Mouse (Mus musculus): ENCODE measurements around the gene Cfdp1. TPM values are rescaled to one million over a fixed set of nuclear protein-coding genes. Genes with fewer than 3 reads are reported as not detected.

The Cfdp1 gene
- polyA plus RNA-seq, 1 experiment from 2014 or later, result 173 TPM

DNA sequence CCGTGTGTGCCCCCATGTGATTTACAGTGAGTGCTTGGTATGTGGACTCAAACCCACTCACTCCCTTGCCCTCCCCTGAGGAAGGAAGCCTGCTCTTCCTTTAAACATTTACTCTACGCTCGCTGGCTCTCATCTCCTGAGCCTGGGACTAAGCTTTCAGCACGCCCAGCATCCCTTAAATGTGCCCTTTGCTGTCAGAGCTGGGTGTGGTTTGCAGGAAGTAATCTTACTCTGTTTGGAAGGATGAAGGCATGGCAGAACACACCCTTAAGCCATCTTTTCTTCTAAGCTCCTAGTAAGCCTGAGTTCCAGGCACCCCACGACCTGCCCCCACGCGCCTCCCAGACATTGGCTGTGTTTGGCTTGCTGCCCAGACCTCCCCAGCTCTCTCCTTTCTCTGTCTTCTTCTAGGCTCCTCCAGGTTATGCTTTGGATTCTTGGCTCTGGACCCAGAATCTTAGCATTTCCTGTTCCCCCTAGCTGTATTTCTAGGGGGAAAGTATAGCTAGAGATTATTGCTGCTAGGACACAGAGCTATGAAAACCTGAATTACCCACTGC lies 34.1 kb upstream of the Cfdp1 start:
- H3K4me2 ChIP-seq, result no peak overlapping the region
- H3K27ac ChIP-seq (ENCODE audit: low read depth, low read length), result no peak overlapping the region
- peaks cover 42% of the 10 kb centered on the region for H3K27me3 ChIP-seq (ENCODE audit: control insufficient read depth, insufficient read depth, low read length)
- peaks cover 7% of the 10 kb centered on the region; the same call in 1 of the 2 replicates for H3K4me1 ChIP-seq (ENCODE audit: control insufficient read depth, insufficient read depth, low read length)
- H3K9ac ChIP-seq (ENCODE audit: low read depth, low read length), result no peak overlapping the region
- ATAC-seq (replicated peaks; ENCODE audit: insufficient number of reproducible peaks, low FRiP score, low TSS enrichment), result no peak
- no peak overlapping the region for H3K4me3 ChIP-seq (ENCODE audit: low read depth, low read length)
- H3K9me3 ChIP-seq (replicated peaks; ENCODE audit: control insufficient read depth, low read length), result no peaks in the 10 kb centered on the region
- H3K36me3 ChIP-seq (ENCODE audit: control insufficient read depth, insufficient read depth, low read length), result no peaks in the 10 kb centered on the region
- WGBS (ENCODE audit: insufficient replicate concordance), result 38% methylated on average over 7 of the region's 7 CpGs

GRCm38 (mm10) chr8:111887479-111887878 lies 33.4 kb upstream of the Cfdp1 start:
- no peaks in the 10 kb centered on the region for H3K9me3 ChIP-seq (replicated peaks; ENCODE audit: control insufficient read depth, low read length)
- H3K27me3 ChIP-seq (ENCODE audit: control insufficient read depth, insufficient read depth, low read length), result peaks cover 42% of the 10 kb centered on the region
- H3K27ac ChIP-seq (ENCODE audit: low read depth, low read length), result no peak overlapping the region
- no peak overlapping the region for H3K4me3 ChIP-seq (ENCODE audit: low read depth, low read length)
- no peak overlapping the region for H3K4me2 ChIP-seq
- H3K36me3 ChIP-seq (ENCODE audit: control insufficient read depth, insufficient read depth, low read length), result no peaks in the 10 kb centered on the region
- H3K9ac ChIP-seq (ENCODE audit: low read depth, low read length), result no peak overlapping the region
- no peak for ATAC-seq (replicated peaks; ENCODE audit: insufficient number of reproducible peaks, low FRiP score, low TSS enrichment)
- WGBS (ENCODE audit: insufficient replicate concordance), result 74% methylated on average over 1 of the region's 1 CpGs
- H3K4me1 ChIP-seq (ENCODE audit: control insufficient read depth, insufficient read depth, low read length), result peaks cover 7% of the 10 kb centered on the region; the same call in 1 of the 2 replicates

GRCm38 (mm10) chr8:111883615-111884014 lies 29.5 kb upstream of the Cfdp1 start:
- Histone ChIP-seq H3K36me3 (ENCODE audit: control insufficient read depth, insufficient read depth, low read length) (no peaks in the 10 kb centered on the region), H3K4me3 (ENCODE audit: low read depth, low read length) (no peak overlapping the region), H3K27ac (ENCODE audit: low read depth, low read length) (no peak overlapping the region), H3K9ac (ENCODE audit: low read depth, low read length) (no peak overlapping the region), H3K9me3 (replicated peaks; ENCODE audit: control insufficient read depth, low read length) (no peaks in the 10 kb centered on the region), H3K4me2 (no peak overlapping the region), H3K4me1 (ENCODE audit: control insufficient read depth, insufficient read depth, low read length) (no peaks in the 10 kb centered on the region), H3K27me3 (ENCODE audit: control insufficient read depth, insufficient read depth, low read length) (peaks cover 9% of the 10 kb centered on the region)
- 83% methylated on average over 4 of the region's 4 CpGs for WGBS (ENCODE audit: insufficient replicate concordance)
- ATAC-seq (replicated peaks; ENCODE audit: insufficient number of reproducible peaks, low FRiP score, low TSS enrichment), result no peak

GRCm38 (mm10) chr8:111881591-111881990 lies 27.5 kb upstream of the Cfdp1 start:
- no peak overlapping the region for H3K9ac ChIP-seq (ENCODE audit: low read depth, low read length)
- no peaks in the 10 kb centered on the region for H3K9me3 ChIP-seq (replicated peaks; ENCODE audit: control insufficient read depth, low read length)
- H3K27me3 ChIP-seq (ENCODE audit: control insufficient read depth, insufficient read depth, low read length), result peaks cover 3% of the 10 kb centered on the region; the same call in 1 of the 2 replicates
- H3K27ac ChIP-seq (ENCODE audit: low read depth, low read length), result no peak overlapping the region
- H3K4me2 ChIP-seq, result no peak overlapping the region
- no peak overlapping the region for H3K4me3 ChIP-seq (ENCODE audit: low read depth, low read length)
- H3K36me3 ChIP-seq (ENCODE audit: control insufficient read depth, insufficient read depth, low read length), result no peaks in the 10 kb centered on the region
- no peaks in the 10 kb centered on the region for H3K4me1 ChIP-seq (ENCODE audit: control insufficient read depth, insufficient read depth, low read length)
- no peak for ATAC-seq (replicated peaks; ENCODE audit: insufficient number of reproducible peaks, low FRiP score, low TSS enrichment)
- 2% methylated on average over 2 of the region's 2 CpGs for WGBS (ENCODE audit: insufficient replicate concordance)

DNA sequence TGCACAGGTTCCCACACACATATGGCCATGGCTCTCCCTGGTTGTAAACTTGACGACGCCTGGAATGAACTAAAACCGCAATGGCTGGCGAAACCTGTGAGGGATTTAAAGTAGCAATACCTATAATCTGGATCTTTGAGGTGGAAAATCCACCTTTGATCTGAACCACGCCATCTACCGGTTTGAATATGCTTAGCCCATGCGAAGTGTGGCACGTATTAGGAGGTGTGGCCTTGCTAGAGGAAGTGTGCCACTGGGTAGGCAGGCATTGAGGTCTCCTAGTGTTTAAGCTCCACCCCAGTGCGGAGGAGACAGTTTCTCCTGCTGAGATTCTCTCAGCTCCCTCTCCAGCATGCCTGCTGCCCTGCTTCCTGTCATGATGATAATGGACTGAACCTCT lies 23.6 kb upstream of the Cfdp1 start:
- no peak for ATAC-seq (replicated peaks; ENCODE audit: insufficient number of reproducible peaks, low FRiP score, low TSS enrichment)
- no peaks in the 10 kb centered on the region for H3K27me3 ChIP-seq (ENCODE audit: control insufficient read depth, insufficient read depth, low read length)
- 57% methylated on average over 9 of the region's 9 CpGs for WGBS (ENCODE audit: insufficient replicate concordance)

DNA sequence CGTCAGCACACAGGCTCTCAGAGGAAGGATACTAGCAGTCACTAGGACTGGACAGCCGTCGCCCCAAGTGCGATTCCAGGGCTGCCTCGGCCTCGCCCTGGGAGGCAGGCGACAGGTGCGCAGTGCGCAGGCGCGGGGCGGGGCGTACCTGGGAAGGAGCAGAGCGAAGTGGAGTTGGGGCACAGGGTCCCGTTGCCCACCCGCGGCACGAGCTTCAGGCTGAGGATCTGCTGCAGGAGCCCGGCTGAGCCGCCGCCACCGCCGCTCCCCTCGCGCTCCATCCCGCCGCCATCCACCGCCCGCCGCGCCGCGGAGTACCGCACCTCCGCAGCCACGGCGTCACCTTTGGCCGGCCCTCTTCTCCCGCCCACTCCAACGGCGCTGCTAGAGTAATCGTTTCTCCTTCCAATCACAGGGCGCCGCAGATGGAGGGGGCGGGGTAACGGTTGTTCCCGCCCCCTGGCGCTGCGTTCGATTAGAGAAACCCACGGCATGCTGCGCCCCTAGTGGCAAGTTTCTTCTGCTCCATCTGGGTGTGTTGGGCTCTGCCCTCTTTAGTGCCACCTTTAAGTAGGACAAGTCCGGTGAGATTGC lies 22.4 kb upstream of the Cfdp1 start, which contains the start of gene Tmem170:
TSS of gene Tmem170 (minus strand) at position 396 of the 594 bp plus-strand sequence.
- H3K4me3 ChIP-seq (ENCODE audit: low read depth, low read length), result peak within 1 kb of the TSS; percentile 81
- H3K9ac ChIP-seq (ENCODE audit: low read depth, low read length), result peak within 1 kb of the TSS; percentile 82
- no peaks in the 10 kb centered on the region for H3K27me3 ChIP-seq (ENCODE audit: control insufficient read depth, insufficient read depth, low read length)
- under 1% methylated on average over 49 of the region's 53 CpGs for WGBS (ENCODE audit: insufficient replicate concordance)
- peak within 1 kb of the TSS; percentile 87 for H3K4me2 ChIP-seq
- H3K27ac ChIP-seq (ENCODE audit: low read depth, low read length), result peak within 1 kb of the TSS; percentile 78
- no peaks in the 10 kb centered on the region for H3K9me3 ChIP-seq (replicated peaks; ENCODE audit: control insufficient read depth, low read length)
- peaks cover 4% of the 10 kb centered on the region; the same call in 1 of the 2 replicates for H3K4me1 ChIP-seq (ENCODE audit: control insufficient read depth, insufficient read depth, low read length)
- H3K36me3 ChIP-seq (ENCODE audit: control insufficient read depth, insufficient read depth, low read length), result no peaks in the 10 kb centered on the region
- ATAC-seq (replicated peaks; ENCODE audit: insufficient number of reproducible peaks, low FRiP score, low TSS enrichment), result peak; percentile 98

More for the DNA sequence above, 23.6 kb upstream of the Cfdp1 start:
- no peak overlapping the region for H3K27ac ChIP-seq (ENCODE audit: low read depth, low read length)
- no peak overlapping the region for H3K4me3 ChIP-seq (ENCODE audit: low read depth, low read length)
- H3K9me3 ChIP-seq (replicated peaks; ENCODE audit: control insufficient read depth, low read length), result no peaks in the 10 kb centered on the region
- H3K4me2 ChIP-seq, result no peak overlapping the region
- peaks cover 4% of the 10 kb centered on the region; the same call in 1 of the 2 replicates for H3K4me1 ChIP-seq (ENCODE audit: control insufficient read depth, insufficient read depth, low read length)
- no peak overlapping the region for H3K9ac ChIP-seq (ENCODE audit: low read depth, low read length)
- H3K36me3 ChIP-seq (ENCODE audit: control insufficient read depth, insufficient read depth, low read length), result no peaks in the 10 kb centered on the region

GRCm38 (mm10) chr8:111875758-111876157 lies 21.7 kb upstream of the Cfdp1 start:
- peak overlapping the region; percentile 82 for H3K9ac ChIP-seq (ENCODE audit: low read depth, low read length)
- H3K9me3 ChIP-seq (replicated peaks; ENCODE audit: control insufficient read depth, low read length), result no peaks in the 10 kb centered on the region
- no peaks in the 10 kb centered on the region for H3K27me3 ChIP-seq (ENCODE audit: control insufficient read depth, insufficient read depth, low read length)
- no peak for ATAC-seq (replicated peaks; ENCODE audit: insufficient number of reproducible peaks, low FRiP score, low TSS enrichment)
- peaks cover 4% of the 10 kb centered on the region; the same call in 1 of the 2 replicates for H3K4me1 ChIP-seq (ENCODE audit: control insufficient read depth, insufficient read depth, low read length)
- WGBS (ENCODE audit: insufficient replicate concordance), result 24% methylated on average over 9 of the region's 9 CpGs
- H3K4me2 ChIP-seq, result peak overlapping the region; percentile 87
- no peaks in the 10 kb centered on the region for H3K36me3 ChIP-seq (ENCODE audit: control insufficient read depth, insufficient read depth, low read length)
- peak overlapping the region; percentile 78; the same call in 1 of the 2 replicates for H3K27ac ChIP-seq (ENCODE audit: low read depth, low read length)
- peak overlapping the region; percentile 81 for H3K4me3 ChIP-seq (ENCODE audit: low read depth, low read length)

DNA sequence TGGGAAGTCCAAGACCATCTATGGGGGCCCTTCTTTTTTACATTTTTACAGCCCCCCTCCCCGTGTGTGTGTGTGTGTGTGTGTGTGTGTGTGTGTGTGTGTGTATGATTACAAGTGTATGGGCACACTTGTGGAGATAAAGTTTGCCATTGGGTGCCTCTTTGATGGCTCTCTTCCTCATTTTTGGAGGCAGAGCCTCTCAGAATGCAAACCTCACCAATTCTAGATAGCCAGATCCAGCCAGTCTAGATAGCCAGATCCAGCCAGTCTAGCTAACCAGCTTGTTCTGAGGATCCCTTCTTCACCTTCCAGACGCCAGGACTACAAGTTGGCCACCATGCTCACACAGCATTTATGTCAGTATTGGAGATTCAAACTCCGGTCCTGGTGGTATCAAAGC lies 17.2 kb upstream of the Cfdp1 start:
- WGBS (ENCODE audit: insufficient replicate concordance), result 77% methylated on average over 3 of the region's 3 CpGs
- no peaks in the 10 kb centered on the region for H3K36me3 ChIP-seq (ENCODE audit: control insufficient read depth, insufficient read depth, low read length)

More for the DNA sequence above, 17.2 kb upstream of the Cfdp1 start:
- no peak overlapping the region for H3K4me2 ChIP-seq
- no peak overlapping the region for H3K9ac ChIP-seq (ENCODE audit: low read depth, low read length)
- H3K4me1 ChIP-seq (ENCODE audit: control insufficient read depth, insufficient read depth, low read length), result peaks cover 4% of the 10 kb centered on the region; the same call in 1 of the 2 replicates
- H3K9me3 ChIP-seq (replicated peaks; ENCODE audit: control insufficient read depth, low read length), result no peaks in the 10 kb centered on the region
- H3K27ac ChIP-seq (ENCODE audit: low read depth, low read length), result no peak overlapping the region
- H3K27me3 ChIP-seq (ENCODE audit: control insufficient read depth, insufficient read depth, low read length), result no peaks in the 10 kb centered on the region
- no peak for ATAC-seq (replicated peaks; ENCODE audit: insufficient number of reproducible peaks, low FRiP score, low TSS enrichment)
- H3K4me3 ChIP-seq (ENCODE audit: low read depth, low read length), result no peak overlapping the region

Measured in heart, embryonic 11.5 days (tissue).